Mouse (Mus musculus) stomach, postnatal 0 days (tissue): ENCODE measurements around the gene Msi1. TPM values are rescaled to one million over a fixed set of nuclear protein-coding genes. Genes with fewer than 3 reads are reported as not detected.

Source experiments
- ATAC-seq: fragments of 200-750 bp; cut with Nextera tagmentation; 2 replicates; pipeline ENCODE4 v1.8.0; 2017; ENCODE audit not compliant: low FRiP score, low TSS enrichment
- DNase-seq: peaks from one replicate; pipeline ENCODE4 v3.0.0-alpha.2; 2016; ENCODE audit warnings: low spot score
- H3K27ac ChIP-seq: fragments of 300-500 bp; sonication (generic); replicated peaks from 2 replicates; pipeline ENCODE4 v1.5.1; 2014; ENCODE audit warnings: mild to moderate bottlenecking, control low read depth
- H3K27me3 ChIP-seq: fragments of 300-500 bp; sonication (generic); 2 replicates; pipeline ENCODE4 v1.6.1; 2014; ENCODE audit warnings: low read length; ENCODE audit not compliant: control insufficient read depth, insufficient read depth
- H3K36me3 ChIP-seq: fragments of 300-500 bp; sonication (generic); 2 replicates; pipeline ENCODE4 v1.6.1; 2014; ENCODE audit warnings: low read length, mixed read lengths; ENCODE audit not compliant: control insufficient read depth, insufficient read depth
- H3K4me1 ChIP-seq: fragments of 300-500 bp; sonication (generic); replicated peaks from 2 replicates; pipeline ENCODE4 v1.6.1; 2014; ENCODE audit warnings: antibody characterized with exemption; ENCODE audit not compliant: control insufficient read depth, insufficient read depth
- H3K4me2 ChIP-seq: fragments of 300-500 bp; sonication (generic); replicated peaks from 2 replicates; pipeline ENCODE4 v1.6.1; 2014; ENCODE audit warnings: low read depth, mild to moderate bottlenecking, control low read depth, moderate library complexity
- H3K4me3 ChIP-seq: fragments of 300-500 bp; sonication (generic); 2 replicates; pipeline ENCODE4 v1.5.1; 2014; ENCODE audit warnings: low read depth, low read length, control low read depth
- H3K9ac ChIP-seq: fragments of 300-500 bp; sonication (generic); 2 replicates; pipeline ENCODE4 v1.6.1; 2014; ENCODE audit warnings: mild to moderate bottlenecking, low read length, control low read depth, mixed read lengths
- H3K9me3 ChIP-seq: fragments of 300-500 bp; sonication (generic); 2 replicates; pipeline ENCODE4 v1.6.1; 2016; ENCODE audit warnings: low read length; ENCODE audit not compliant: control insufficient read depth
- CTCF ChIP-seq: IDR thresholded peaks from 2 replicates; pipeline ENCODE4 v1.5.1; 2016; ENCODE audit warnings: antibody characterized with exemption, low read depth, mild to moderate bottlenecking, moderate library complexity
- EP300 ChIP-seq: optimal IDR thresholded peaks from 2 replicates; pipeline ENCODE3; 2016; ENCODE audit warnings: antibody characterized with exemption
- WGBS: fragments of 180-500 bp; shearing (Covaris S2); extraction: QIAGEN DNeasy Blood & Tissue Kit; methylation state at CpG from one replicate; pipeline ENCODE4 v1.1.7; 2014; 5-methylcytosine and 5-hydroxymethylcytosine counted together
- polyA plus RNA-seq: library from polyadenylated mRNA; unstranded; fragments of >200 nt; fragmentation: Nextera tagmentation; extraction: Ambion mirVana; gene quantifications from 2 replicates; pipeline ENCODE4 v1.2.1, GENCODE M21; 2015

Msi1 gene
- polyA plus RNA-seq, 1 experiment from 2014 or later, result 3.2 TPM

- no peak for DNase-seq
- H3K9me3 ChIP-seq, result no peaks in the 10 kb centered on the region
- H3K4me3 ChIP-seq, result no peak overlapping the region
- no peak overlapping the region for H3K4me2 ChIP-seq
- ATAC-seq, result no peak; the same call in 1 of the 2 replicates
- no peaks in the 10 kb centered on the region for H3K4me1 ChIP-seq
- no peak overlapping the region for H3K9ac ChIP-seq
- TF ChIP-seq CTCF, result no peak
- TF ChIP-seq EP300, result no peak
- WGBS, result 82% methylated on average over 12 of the region's 12 CpGs
- no peaks in the 10 kb centered on the region for H3K27me3 ChIP-seq
- no peaks in the 10 kb centered on the region for H3K36me3 ChIP-seq
- no peak overlapping the region for H3K27ac ChIP-seq
Measured at GRCm38 (mm10) chr5:115454422-115455090, 25.2 kb downstream of the Msi1 start.

DNA sequence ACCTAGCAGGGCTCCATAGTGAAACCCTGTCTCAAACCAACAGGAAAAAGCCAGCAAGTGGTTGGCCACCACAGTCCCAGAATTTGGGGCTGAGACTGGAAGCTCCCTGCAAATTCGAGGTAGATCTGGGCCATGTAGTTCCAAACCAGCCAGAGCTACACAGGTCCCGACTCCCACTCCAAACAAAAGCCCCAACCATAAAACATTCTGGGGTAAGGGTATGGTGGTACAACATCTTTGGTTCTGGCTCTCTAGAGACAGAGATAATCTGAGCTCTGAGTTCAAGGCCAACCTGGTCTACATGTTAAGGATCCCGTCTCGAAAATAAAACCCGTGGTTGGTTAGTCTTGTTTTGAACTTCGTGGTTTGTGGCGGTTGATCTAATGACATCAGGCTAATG is 26.4 kb downstream of the Msi1 start:
- Histone ChIP-seq H3K4me2 (no peak overlapping the region), H3K27me3 (no peaks in the 10 kb centered on the region), H3K4me3 (no peak overlapping the region), H3K27ac (no peak overlapping the region), H3K9me3 (no peaks in the 10 kb centered on the region), H3K4me1 (no peaks in the 10 kb centered on the region), H3K36me3 (no peaks in the 10 kb centered on the region), H3K9ac (no peak overlapping the region)
- WGBS, result 79% methylated on average over 7 of the region's 7 CpGs
- DNase-seq (no peak), ATAC-seq (no peak)
- no peak for TF ChIP-seq EP300
- no peak for TF ChIP-seq CTCF

DNA sequence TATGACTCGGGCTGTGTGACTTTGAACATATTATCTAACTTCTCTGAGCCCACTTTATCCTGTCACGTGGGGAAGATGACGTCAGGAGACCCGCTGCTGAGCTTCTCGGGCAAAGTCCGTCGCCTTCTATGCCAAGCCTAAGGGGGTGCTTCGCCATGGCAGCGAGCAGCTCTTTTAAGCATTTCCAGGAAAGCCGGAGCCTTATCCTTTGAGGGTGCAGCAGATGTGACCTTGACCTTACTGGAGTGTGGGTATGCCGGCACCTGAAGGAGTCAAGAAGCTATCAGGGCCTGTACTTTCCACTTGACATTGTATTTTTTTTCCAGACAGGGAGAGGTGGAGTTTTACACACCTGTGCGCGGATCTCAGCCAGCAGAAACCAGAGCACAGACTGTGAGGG is 29.5 kb downstream of the Msi1 start:
- TF ChIP-seq EP300 (no peak), CTCF (no peak)
- Histone ChIP-seq H3K9ac (no peak overlapping the region), H3K4me2 (no peak overlapping the region), H3K36me3 (no peaks in the 10 kb centered on the region), H3K27me3 (no peaks in the 10 kb centered on the region), H3K4me3 (no peak overlapping the region), H3K27ac (no peak overlapping the region), H3K9me3 (no peaks in the 10 kb centered on the region), H3K4me1 (no peaks in the 10 kb centered on the region)
- WGBS, result 54% methylated on average over 13 of the region's 13 CpGs
- peak; percentile 70 for ATAC-seq
- DNase-seq, result peak; percentile 74

DNA sequence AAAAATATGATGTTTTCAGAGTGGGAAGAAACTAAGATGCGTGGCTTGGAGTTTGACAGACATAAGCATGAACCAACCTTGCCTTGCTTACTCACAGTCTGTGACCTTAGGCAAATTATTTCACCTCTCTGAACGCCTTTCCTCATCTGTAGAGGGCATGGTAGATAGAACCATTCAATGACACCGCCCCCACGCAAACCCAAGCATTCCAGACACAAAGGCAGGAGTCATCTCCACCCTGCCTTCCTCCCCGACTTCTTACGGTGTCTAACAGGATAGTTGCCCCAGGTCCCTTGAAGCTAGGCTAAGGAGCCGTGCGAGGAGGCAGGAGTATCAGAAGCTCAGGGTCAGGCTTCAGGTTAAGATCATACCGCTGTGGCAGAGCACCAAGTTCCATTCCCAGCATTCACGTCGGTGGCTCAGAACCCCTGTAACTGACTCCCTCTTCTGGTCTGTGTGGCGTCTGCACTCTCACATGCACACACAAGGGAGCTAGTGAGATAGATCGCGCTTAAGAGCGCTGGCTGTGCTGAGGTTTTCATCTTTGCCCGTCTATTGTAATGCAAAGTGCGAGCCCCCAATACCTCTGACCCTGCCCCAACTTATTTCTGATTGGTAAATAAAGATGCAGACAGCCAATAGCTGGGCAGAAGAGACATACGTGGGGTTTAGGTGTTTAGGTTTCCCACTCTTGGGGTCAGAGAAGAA is 35.2 kb downstream of the Msi1 start:
- DNase-seq, result no peak
- no peak for ATAC-seq
- Histone ChIP-seq H3K27ac (no peak overlapping the region), H3K9ac (no peak overlapping the region), H3K4me3 (no peak overlapping the region), H3K4me2 (no peak overlapping the region), H3K36me3 (no peaks in the 10 kb centered on the region), H3K27me3 (no peaks in the 10 kb centered on the region), H3K9me3 (no peaks in the 10 kb centered on the region), H3K4me1 (no peaks in the 10 kb centered on the region)
- 80% methylated on average over 18 of the region's 18 CpGs for WGBS
- no peak for TF ChIP-seq EP300
- TF ChIP-seq CTCF, result no peak

DNA sequence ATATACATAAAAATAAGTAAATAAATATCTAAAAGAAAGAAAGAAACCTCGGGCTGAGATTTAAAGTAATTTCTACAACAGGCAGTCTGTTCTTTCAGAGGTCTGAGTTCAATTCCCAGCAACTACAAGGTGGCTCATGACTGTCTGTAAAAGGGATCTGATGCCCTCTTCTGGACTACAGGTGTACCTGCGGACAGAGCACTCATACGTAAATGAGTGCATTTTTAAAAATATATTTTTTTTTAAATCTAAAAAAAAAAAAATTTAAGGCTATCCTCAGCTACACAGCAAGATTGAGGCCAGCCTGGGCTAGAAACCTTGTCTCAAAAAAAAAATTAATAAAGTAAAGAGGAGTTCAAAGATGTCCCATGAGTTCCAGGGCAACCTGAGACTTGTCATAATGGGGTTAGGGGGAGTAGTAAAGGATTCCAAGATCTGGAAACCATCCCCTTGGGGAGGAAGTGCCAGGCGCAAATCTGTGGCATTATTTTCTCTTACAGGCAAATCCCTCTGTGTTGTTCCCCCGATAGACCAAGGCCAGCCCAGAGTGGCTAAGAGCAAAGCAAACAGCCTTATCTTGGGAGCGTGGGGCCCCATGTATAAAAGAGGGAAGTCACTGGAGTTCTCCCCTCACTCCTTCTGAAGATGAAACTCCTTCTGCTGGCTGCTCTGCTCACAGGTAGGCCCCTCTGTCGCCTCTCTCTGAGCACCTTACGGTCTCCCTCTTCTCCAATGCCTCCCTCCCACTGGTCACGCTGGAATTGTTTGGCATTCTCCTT is 36.4 kb downstream of the Msi1 start, which contains the start of gene Pla2g1b:
Gene Pla2g1b, plus strand, starts transcription at position 621 of the 779 bp plus-strand sequence.
- ATAC-seq (peak; percentile 49; the same call in 1 of the 2 replicates), DNase-seq (peak; percentile 76)
- Histone ChIP-seq H3K9me3 (no peaks in the 10 kb centered on the region), H3K36me3 (no peaks in the 10 kb centered on the region), H3K4me1 (no peaks in the 10 kb centered on the region), H3K27me3 (no peaks in the 10 kb centered on the region), H3K9ac (0 out of 2 replicates have a peak within 1 kb of the TSS, but pooled peaks have one; percentile 27), H3K4me2 (peak within 1 kb of the TSS; percentile 14; the same call in 1 of the 2 replicates), H3K4me3 (0 out of 2 replicates have a peak within 1 kb of the TSS, but pooled peaks have one; percentile 8), H3K27ac (no peak within 1 kb of the TSS; the same call in 1 of the 2 replicates)
- TF ChIP-seq EP300, result no peak
- peak; percentile 61 for TF ChIP-seq CTCF
- WGBS, result 38% methylated on average over 9 of the region's 9 CpGs
